Mouse (Mus musculus) gastrocnemius, adult 18-20 months (tissue): Measurements from ENCODE around the gene Sh2b2. TPM values are rescaled to one million over a fixed set of nuclear protein-coding genes. Genes with fewer than 3 reads are reported as not detected.
"Not testable (repeated sequence)": the region's sequence is repeated elsewhere in the genome, so short reads cannot be mapped to it uniquely, and the experiment has no call there.

Experiments used
- DNase-seq: peaks from one replicate; pipeline ENCODE4 v3.0.0; 2021; ENCODE audit warnings: low spot score
- total RNA-seq, 2 experiments: library from RNA; stranded (reverse); gene quantifications; 2 replicates each; pipeline ENCODE4 v1.2.3; 2021

The Sh2b2 gene
- total RNA-seq, 2 experiments from 2014 or later: 2.4 to 2.5 TPM

DNA sequence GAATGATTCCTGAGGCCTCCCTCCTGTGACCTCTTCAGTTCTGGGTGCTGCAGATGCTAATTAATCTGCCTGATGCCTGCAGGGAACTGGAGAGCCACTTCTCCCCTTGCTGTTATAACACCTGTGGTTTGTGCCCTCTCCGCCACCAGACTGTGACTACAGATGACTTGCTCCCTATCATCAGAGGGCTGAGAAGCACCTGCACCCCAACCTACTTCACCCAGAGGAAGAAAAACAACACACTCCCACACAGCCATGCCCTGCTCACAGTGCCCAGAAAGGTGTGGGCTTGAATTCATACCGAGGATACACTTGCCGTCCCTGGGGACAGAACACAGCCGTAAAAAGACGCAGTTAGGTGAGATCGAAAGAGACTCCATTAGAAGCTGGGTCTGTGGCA, 5.2 kb downstream of the Sh2b2 start:
- no peak for DNase-seq

DNA sequence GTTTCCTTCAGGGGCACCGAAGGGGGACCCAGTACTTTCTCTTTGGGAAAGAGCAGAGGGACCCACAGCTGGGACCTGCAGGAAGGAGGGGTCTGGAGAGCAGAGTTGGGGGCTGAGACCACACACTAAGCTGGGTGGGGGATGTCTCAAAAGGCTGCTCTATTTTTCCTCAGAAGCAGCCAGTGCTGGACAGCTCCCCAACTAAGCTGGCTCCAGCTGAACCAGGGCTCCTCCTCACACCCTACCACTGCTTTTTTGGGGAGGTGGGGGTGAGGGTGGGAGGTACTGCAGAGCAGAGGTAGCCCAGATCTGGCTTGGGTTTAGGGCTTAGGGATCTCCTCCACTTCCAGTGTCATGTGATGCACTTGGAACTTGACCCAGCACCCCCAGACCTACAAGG, 6.0 kb downstream of the Sh2b2 start:
- no peak for DNase-seq

DNA sequence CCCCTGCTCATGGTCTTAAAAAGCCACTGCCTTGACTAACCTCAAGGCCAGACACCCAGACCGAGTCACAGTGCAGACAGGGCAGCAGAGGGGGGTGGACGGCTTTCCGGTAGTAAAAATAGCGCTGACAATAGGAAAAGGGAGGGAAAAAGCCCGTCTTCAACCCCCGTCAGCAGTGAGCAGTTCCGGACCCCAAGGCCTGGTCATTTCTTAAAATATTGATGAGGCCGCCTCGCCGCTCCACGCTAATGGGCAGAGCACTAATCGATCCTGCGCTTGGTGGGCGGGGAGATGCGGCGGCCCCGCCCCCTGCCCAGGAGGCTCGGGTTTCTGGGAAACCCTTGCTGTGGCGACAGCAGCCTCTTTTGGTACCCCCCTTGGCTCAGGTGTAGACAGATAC, 8.7 kb downstream of the Sh2b2 start:
- no peak for DNase-seq

DNA sequence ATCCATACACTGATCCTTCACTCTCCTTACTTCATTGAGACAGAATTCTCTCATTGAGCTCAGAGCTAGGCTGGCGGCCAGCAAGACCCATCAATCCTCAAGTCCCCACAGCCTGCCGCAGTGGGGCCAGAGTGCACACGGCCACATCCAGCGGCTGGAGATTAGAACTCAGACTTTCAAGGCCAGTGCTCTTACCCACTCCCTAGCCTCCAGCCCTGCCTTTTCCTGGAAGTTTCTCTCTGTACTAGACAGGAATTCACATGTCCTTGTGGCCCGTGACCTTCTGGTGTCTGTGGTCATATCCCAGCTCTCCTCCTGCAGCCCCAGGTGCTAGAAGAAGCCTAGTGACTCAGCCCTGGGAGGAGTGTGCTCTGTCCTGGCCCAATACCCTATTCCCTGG, 9.7 kb downstream of the Sh2b2 start:
- DNase-seq: no peak

DNA sequence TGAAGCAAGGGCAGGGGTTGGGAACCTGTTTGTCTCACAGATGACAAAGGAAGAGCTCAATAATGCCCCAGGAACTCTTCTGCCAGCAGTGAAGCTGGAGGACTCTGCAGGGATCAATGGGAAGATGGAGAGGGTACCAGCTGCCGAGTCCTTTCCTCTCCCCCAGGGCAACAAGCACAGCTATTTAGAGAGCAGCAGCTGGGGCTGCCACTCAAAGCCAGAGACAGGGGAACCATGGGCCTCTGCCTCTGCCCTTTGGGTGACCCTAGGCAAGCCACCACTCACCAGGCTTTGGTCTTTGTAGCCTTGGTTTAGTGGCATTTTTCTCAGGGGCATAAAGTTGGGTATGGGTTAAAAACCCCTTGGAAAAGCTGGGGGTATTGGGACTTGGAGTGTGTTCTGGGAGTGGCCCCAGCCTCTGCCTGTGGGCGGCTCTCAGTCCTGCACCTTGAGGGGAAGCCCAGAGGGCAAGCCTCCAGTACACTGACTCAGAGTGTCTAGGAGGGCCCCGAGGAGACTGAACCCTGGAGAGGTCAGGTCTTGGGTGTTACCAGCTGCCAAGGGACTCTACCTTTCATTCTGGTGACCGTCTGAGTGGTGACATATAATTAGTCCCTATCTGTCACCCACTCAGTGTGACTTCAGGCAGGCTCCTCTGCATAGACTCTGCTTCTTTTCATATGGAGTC, 15.9 kb downstream of the Sh2b2 start:
- DNase-seq: peak; percentile 88

DNA sequence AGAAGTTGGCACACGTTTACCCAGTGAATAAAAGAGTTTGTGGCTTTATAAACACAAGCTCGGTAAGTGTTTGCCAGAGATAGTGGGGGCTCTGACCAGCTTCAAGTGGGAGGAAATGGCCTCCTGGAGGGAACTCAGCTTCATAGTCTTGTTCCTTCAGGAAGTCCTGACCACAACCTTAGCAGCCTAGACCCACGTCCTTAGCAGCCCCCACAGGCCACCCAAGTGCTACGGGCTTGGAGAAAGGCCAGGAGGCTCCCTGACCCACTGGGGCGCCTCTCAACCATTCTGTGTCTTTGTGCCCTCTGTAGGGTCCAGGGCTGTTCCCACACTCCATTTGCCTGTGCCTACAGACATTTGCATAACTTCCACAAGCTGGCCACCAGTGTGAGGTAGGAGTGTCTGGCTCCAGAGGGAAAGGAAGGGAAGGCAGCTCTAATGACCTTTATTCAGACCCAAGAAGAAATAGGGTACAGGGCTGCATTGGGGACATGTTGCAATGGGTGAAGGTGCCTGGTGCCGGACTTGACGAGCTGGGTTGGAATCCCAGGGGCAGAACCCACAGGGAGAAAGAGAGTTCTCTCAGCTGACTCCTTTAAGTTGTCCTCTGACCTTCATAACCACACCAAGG, 20.0 kb downstream of the Sh2b2 start:
- no peak for DNase-seq

DNA sequence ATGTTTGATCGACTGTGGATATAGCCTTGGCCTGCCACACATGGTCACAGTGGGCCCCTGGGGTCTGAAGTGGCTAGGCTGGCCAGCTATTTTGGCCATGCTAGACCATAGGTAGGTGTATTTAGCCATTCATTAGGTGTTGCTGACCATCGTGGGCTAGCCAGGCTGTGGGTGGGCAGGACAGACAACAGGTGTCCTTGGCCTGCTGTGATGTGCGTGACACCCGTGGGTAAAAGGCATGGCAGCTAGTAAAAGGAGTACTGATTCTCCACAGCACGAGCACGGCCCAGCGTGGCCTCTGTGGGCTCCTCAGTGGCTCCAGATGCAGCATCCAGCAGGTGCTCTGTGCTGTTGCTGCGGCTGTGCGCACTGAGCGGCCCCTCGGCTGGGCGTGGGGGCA, 27.8 kb downstream of the Sh2b2 start:
- no peak for DNase-seq

DNA sequence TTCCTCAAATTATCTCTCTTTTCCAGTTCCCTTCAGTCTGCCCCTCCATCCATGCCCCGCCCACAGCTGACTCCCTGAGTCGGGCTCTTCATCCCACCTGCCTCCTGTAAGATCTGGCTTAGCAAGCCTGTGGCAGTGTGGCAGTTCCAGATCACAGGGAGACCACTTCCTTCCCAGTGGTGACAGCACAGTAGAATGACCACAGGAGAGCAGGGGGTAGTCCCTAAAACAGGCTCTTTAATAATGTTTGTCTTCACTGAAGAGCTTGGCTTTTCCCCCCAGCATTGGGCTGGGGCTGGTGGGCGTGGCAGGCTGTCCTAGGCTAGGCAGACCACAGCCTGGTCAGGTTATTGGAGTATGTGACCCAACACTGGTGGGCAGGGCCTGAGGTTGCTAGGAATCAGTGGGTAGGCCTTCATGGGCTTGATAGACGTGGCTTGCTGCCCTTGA, 28.4 kb downstream of the Sh2b2 start:
- no peak for DNase-seq

DNA sequence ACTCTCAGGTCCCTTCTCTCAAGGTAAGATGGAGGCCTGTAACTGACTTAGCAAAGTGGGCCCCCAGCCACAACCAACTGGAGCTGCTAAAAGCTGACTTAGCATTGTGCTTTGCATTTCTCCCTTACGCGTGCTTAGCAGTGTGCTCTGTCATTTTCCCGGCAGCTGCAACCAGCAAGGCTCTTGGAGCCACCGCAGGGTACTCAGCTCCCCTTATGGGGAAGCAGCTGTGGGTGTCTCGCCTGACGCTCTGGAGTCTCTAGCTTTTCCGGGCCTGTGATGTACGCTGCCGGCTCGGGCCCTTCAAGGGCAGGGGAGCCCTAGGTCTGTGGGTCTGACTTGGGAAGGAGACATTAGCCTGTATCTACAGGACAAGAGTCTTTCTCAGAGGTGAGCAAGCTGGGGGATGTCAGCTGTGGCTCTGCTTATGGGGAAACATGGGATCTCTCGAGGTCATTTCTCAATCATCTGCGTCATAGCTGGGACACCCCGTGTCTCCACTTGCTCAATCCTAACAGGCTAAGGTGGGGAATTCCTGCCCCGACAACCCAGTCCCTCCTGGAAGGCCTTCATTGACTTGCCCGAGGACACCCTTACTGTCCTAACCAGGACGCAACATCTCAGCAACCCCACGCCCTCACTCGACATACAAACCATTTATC, 29.2 kb downstream of the Sh2b2 start:
- no peak for DNase-seq

DNA sequence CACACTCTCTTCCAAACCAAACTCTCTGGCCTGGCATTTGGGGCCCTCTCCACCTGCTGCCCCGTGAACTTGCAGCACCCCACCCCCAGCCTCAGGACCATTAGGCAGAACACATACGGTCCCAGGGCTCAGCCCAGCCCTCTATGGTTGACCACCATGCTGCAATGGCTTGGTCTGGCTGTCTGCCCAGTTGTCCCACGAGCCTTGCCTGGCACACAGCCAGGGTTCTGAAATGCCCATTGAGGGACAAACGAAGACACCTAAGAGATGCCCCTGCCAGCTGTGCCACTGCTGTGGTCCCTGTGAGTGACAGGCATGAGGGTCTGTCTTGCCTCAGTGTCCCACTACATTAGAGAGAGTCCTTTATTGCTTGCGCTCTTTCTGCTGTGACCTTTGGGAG, 30.4 kb downstream of the Sh2b2 start:
- DNase-seq: no peak

DNA sequence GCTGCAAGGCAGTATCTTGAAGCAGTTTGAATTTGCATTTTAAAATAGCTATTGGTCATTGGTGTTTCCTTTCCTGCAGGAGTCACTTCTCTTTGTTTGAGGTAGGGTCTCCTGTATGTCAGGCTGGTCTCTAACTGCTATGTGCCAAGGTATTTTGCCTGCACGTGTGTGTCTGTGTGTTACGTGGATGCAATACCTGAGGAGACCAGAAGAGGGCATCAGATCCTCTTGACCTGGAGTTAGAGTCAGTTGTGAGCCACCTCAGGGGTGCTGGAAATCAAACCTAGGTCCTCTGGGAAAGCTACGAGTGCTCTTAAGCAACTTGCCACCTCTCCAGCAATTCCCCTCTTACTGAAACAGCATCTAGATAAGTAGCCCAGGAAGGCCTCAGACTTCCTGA, 31.1 kb downstream of the Sh2b2 start:
- no peak for DNase-seq

DNA sequence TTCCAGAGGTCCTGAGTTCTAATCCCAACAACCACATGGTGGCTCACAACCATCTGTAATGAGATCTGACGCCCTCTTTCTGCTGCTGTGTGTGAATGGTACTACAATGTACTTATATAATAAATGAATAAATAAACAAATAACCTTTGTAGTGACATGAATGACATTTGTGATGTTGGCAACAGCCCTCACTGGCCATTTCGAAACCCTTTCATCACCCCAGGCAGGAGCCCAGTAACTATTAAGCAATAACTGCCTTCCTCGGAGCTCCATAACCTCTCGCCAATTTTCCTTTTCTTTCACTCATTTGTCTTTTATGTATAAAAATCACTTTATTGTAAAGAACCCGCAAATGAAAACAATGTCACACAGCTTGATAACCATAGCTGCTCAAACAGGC, 32.6 kb downstream of the Sh2b2 start:
- no peak for DNase-seq

DNA sequence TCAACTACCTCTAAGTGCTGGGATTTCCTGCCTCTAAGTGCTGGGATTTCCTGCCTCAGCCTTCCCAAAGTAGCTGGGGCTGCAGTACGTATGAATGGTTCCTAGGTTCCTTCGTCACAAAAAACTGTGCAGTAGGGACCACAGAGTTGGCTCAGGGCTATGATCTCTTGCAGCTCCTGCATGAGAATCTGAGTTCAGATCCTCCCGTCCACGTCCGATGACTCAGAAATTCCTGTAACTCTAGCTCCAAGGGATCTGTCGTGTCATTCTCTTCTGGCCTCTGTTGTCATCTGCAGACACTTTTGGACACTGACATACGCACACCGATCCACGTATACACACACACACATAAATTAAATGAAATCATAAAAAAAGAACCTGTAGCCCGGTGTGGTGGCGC, 33.6 kb downstream of the Sh2b2 start:
- DNase-seq: no peak

DNA sequence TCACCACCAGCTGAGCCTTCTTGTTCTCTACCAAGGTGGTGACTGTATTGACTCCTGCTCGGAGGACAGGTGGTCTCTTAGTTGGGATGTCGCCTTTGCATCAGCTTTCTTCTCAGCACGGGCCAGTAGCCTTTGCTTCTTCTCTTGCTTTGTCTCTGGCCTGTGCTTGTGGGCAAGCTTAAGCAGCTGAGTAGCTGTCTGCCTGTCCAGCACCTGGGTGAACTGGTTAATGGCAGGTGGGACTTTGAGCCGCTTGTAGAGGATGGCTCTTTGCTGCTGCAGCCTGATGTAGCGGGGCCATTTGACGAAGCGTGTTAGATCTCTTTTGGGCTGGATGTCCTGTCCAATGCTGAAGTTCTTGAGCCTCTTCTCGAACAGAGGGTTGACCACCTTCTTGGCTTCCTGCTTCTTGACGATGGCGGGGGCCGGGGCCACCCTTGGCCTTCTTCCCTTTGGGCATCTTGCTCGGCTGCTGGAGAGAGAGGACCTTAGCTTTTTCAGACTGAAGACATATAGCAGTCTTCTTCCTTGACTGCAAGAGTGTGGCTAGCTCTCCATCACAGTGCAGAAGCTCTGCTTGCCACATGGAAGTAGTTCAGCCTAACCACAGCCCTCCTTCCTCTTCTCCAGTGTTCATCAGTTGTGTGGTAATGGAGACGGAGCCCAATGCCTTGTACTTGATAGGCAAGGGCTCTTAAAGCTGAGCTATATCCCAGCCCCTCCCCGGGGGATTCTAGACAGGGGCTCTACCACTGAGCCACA, 34.8 kb downstream of the Sh2b2 start:
- DNase-seq: not testable (repeated sequence)

DNA sequence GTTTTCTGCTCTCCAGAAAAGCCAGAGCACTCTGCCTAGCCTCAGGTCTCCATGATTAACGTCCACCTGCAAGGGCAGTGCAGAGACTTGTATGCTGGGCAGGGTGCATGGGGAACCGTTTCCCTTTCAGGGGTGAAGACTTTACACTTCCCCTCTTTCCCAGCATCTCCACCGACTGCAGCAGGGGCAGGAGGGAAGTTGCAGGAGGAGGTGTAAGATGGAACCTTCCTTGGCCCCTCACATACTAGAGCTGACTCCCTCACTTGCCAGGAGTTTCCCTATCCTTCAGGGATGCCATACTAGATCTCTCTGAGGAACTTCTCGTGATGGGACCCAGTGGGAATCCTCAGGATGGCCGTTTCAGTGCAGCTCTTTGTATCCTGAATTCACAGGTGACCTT, 35.8 kb downstream of the Sh2b2 start:
- no peak for DNase-seq

DNA sequence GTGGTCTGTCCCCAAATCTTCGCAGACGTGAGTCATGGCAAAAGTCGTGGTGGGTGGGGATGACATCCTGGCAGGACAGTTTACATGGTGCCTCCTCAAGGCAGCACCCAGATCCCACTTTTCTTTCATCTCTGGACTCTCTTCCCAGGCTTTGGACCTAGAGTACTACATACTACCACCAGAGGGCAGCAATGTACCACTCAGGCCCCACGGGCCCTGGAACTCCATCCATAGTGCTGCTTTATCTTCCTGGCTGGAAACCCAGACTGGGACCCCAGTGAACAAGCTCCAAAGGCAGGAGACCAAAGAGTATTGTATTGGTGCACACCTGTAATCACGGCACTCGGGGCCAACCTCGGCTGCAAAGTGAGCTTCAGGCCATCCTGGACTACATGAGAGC, 44.5 kb downstream of the Sh2b2 start:
- peak; percentile 84 for DNase-seq

DNA sequence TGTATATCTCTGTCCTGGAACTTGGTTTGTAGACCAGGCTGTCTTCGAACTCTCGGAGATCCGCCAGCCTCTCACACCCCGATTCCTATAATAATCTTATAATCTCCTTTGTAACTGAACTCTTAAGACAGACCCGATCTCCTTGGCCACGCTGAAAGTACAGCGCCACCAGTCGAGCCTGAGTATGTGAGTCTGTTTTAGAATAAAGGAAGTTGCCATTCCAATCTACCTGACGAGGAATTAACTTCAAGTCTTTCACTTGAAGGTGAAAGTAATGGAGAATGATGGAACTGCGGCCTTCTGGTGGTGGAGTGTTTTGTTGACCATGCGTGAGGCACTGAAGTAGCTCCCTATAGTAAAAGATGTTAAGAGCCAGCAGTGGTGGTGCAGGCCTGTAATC, 46.8 kb downstream of the Sh2b2 start:
- DNase-seq: no peak

DNA sequence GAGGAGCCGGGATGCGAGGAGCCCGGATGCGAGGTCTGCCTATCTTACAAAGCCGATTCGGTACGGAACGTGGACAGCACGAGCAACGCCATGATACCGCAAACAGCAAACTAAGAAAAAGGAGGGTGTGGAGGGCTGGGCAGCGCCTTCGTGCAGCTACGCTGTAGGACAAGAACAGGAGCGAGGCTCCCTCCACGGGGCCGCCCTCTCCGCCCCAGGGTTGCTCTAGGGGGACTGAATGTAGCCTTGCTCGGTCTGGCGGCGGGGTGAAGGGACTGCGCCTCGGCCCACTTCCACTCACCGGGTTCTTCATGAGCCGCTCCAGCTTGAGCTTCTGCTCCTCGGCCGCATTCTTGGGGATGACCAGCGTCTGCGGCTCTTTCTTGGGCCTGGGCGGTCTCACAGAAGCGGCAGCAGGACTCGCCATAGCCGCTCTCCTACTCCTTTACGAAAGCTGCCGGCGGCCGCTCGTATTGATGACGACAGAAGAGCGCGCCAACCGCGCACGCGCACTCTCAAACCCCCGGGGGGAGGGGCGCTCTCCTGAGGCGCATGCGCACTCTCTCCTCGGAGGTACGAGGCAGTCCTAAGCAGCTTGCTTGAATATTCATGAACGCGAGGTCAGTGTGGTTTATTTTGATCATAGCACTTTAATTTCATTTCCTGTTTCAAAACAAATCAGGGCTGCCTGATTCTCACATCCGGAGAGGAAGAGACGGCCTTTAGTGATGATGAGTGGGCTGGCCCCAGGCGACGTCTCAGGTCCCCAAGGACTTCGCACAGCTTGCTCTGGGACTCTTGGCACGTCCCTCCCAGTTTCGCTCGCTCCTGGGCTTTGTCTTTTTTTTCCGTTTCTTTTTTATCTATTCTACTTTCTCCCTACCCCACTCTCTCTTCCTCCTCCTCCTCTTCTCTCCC, 47.6 kb downstream of the Sh2b2 start, which contains the start of gene Prkrip1:
TSS of gene Prkrip1 (minus strand) at position 490 of the 918 bp plus-strand sequence.
- peak; percentile 92 for DNase-seq

DNA sequence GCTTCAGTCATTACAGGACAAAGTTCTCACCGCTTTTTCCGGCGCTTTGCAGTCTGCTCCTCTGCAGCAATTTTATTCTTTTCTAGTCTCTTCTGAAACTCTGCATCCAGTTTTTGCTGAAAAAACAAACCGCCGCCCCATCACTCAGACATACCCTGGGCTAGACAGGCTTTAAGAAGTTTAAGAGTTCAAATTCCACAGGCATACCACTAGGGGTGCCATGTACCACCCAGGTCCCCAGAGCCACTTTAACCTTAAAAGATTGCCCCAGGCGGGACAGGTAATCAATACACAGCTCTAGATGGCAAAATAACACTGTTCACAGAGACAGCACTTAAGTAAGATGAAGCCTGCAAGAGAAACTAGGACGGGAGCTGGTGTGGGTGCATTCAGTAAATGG, 54.5 kb downstream of the Sh2b2 start:
- no peak for DNase-seq

DNA sequence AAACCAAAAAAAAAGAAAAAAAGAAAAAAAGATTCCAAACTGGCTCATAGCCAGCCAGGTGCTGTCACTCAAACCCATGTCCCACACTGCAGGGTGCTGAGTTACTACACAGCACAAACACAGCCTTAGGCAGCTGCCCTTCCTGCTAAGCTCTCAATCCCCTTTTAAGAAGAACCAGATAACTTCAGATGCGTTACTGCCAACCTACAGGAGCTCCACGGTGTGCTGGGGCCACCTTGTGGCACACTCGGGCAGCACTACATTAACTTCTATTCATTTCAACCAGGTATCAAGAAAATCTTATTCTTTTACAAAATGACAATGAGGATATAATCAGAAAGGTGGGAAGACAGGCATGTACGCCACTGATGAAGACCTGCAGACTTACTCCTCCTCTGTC, 59.6 kb downstream of the Sh2b2 start:
- peak; percentile 53 for DNase-seq

DNA sequence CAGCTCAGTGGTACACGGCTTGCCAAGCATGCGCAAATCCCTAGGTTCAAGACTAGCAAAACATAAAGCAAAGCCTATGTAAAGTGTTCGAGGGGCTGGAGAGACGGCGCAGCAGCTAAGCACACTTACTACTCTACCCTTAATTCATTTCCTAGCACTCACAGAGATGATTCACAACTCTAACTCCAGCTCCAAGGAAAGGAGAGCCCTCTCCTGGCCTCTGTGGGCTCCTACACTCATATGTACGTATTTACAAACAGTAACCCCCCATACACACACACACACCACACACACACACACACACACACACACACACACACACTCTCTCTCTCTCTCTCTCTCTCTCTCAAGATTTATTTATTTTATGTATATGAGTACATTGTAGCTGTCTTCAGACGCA, 62.6 kb downstream of the Sh2b2 start:
- no peak for DNase-seq
